Mouse (Mus musculus) heart, embryonic 14.5 days (tissue): ENCODE data around the gene Immp2l. TPM values are rescaled to one million over a fixed set of nuclear protein-coding genes. Genes with fewer than 3 reads are reported as not detected.

ENCODE experiments used
- ATAC-seq: fragments of 200-750 bp; cut with Nextera tagmentation; 2 replicates; pipeline ENCODE4 v1.8.0; 2017; ENCODE audit warnings: low read depth, moderate TSS enrichment; ENCODE audit not compliant: insufficient number of reproducible peaks, insufficient read depth, low FRiP score
- H3K27ac ChIP-seq, 2 experiments: fragments of 200-500 bp in 1 of 2; fragments of 300-500 bp in 1 of 2; sonication (generic) in 1 of 2; replicated peaks in 1 of 2; 2 replicates each; pipeline ENCODE4 v1.5.1; 2012 to 2014; ENCODE audit warnings: low read depth in 2 of 2, low read length in 2 of 2, control low read depth in 1 of 2, mild to moderate bottlenecking in 1 of 2, mixed read lengths in 1 of 2; ENCODE audit not compliant: control insufficient read depth in 1 of 2, insufficient read depth in 1 of 2
- H3K27me3 ChIP-seq: fragments of 300-500 bp; sonication (generic); 2 replicates; pipeline ENCODE4 v1.6.1; 2014; ENCODE audit warnings: mild to moderate bottlenecking, low read length, control low read depth; ENCODE audit not compliant: control insufficient read depth, insufficient read depth
- H3K36me3 ChIP-seq: fragments of 300-500 bp; sonication (generic); 2 replicates; pipeline ENCODE4 v1.6.1; 2014; ENCODE audit warnings: mild to moderate bottlenecking, control low read depth, low read length, mixed read lengths; ENCODE audit not compliant: control insufficient read depth, insufficient read depth
- H3K4me1 ChIP-seq, 2 experiments: fragments of 200-500 bp in 1 of 2; fragments of 300-500 bp in 1 of 2; sonication (generic) in 1 of 2; 2 replicates each; pipeline ENCODE4 v1.6.1; 2012 to 2014; ENCODE audit warnings: low read length in 2 of 2, control low read depth in 1 of 2, mixed read lengths in 1 of 2; ENCODE audit not compliant: control insufficient read depth in 2 of 2, insufficient read depth in 2 of 2
- H3K4me2 ChIP-seq: fragments of 300-500 bp; sonication (generic); 2 replicates; pipeline ENCODE4 v1.6.1; 2014; ENCODE audit warnings: mild to moderate bottlenecking, low read length
- H3K4me3 ChIP-seq, 2 experiments: fragments of 200-500 bp in 1 of 2; fragments of 300-500 bp in 1 of 2; sonication (generic) in 1 of 2; 2 replicates each; pipeline ENCODE4 v1.5.1; 2012 to 2014; ENCODE audit warnings: low read length in 2 of 2, mild to moderate bottlenecking in 2 of 2, control low read depth in 1 of 2, low read depth in 1 of 2, moderate library complexity in 1 of 2; ENCODE audit not compliant: control insufficient read depth in 1 of 2, insufficient read depth in 1 of 2
- H3K9ac ChIP-seq: fragments of 300-500 bp; sonication (generic); 2 replicates; pipeline ENCODE4 v1.6.1; 2014; ENCODE audit warnings: mild to moderate bottlenecking, low read length
- H3K9me3 ChIP-seq: fragments of 300-500 bp; sonication (generic); 2 replicates; pipeline ENCODE4 v1.6.1; 2016; ENCODE audit warnings: low read length, control low read depth; ENCODE audit not compliant: control insufficient read depth
- WGBS: fragments of 180-500 bp; shearing (Covaris S2); extraction: QIAGEN DNeasy Blood & Tissue Kit; methylation state at CpG from one replicate; pipeline ENCODE4 v1.1.7; 2014; 5-methylcytosine and 5-hydroxymethylcytosine counted together
- polyA plus RNA-seq: library from polyadenylated mRNA; unstranded; fragments of >200 nt; fragmentation: Nextera tagmentation; extraction: Ambion mirVana; gene quantifications from 2 replicates; pipeline ENCODE4 v1.2.1, GENCODE M21; 2014

The Immp2l gene
- polyA plus RNA-seq, 1 experiment from 2014 or later: 11.4 TPM

DNA sequence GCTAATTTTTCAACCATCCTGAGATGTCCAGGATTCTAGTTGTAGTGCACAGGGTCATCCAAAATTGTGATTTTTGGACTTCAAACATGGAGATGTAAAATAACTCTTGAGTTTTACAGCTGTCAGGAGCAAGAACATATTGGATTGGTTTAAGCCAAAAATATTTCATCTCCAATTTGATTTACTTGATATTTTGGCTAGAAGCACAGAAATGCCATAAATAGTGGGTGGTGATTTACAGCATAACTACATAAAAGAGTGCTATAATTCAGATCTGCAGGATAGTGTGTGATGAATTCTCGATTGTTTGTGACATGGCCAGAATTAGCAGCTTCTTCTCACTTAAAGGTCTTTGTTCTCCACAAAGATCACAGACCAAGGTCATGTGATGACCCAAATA is 884.1 kb downstream of the Immp2l start:
- no peaks in the 10 kb centered on the region for H3K9me3 ChIP-seq
- H3K36me3 ChIP-seq: no peaks in the 10 kb centered on the region
- no peak overlapping the region for H3K9ac ChIP-seq
- no peaks in the 10 kb centered on the region for H3K4me1 ChIP-seq
- no peak overlapping the region for H3K27ac ChIP-seq
- WGBS: 67% methylated on average over 1 of the region's 1 CpGs
- no peak overlapping the region for H3K4me3 ChIP-seq
- no peak for ATAC-seq
- H3K27me3 ChIP-seq: no peaks in the 10 kb centered on the region
- no peak overlapping the region for H3K4me2 ChIP-seq

DNA sequence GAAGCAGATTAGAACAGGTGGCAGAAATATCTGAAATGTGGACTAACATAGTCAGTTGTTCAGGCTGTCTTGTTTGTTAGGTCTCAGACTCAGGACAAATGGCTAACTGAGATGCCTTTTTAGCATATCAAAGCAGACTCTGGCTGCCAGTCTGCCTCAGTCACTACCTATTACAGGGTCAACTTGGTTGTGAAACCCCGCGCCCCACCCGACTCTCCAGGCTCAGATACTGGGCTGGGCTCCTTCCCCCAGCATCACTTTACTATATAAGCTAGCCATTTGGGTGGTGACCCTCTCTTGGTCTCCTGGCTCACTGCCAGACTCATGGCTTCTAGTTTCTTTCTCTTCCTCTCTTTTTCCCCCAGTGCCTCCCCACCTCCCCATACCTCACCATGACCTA is 887.7 kb downstream of the Immp2l start:
- Histone ChIP-seq H3K9me3 (no peaks in the 10 kb centered on the region), H3K4me3 (no peak overlapping the region), H3K36me3 (no peaks in the 10 kb centered on the region), H3K4me2 (no peak overlapping the region), H3K27ac (no peak overlapping the region), H3K4me1 (no peaks in the 10 kb centered on the region), H3K9ac (no peak overlapping the region), H3K27me3 (no peaks in the 10 kb centered on the region)
- 86% methylated on average over 3 of the region's 3 CpGs for WGBS
- ATAC-seq: no peak

DNA sequence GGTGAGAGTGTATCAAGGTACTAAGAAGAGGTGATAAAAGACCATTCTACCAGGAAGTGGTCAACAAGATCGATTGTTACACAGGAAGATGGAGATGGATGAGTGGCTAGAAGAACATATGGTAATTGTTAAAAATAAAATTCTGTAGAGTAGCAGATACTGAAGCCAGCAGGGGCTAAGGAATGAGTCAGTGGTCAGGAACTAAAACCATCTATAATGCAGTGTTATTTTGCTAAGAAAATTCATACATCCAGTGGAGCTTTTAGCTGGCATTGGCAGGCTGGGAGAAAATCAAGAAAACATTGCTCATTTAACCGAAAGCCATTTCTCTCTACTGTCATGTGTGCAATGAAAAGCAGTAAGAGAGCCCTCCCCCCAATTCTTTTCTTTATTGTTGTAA is 913.9 kb downstream of the Immp2l start:
- Histone ChIP-seq H3K9me3 (no peaks in the 10 kb centered on the region), H3K4me1 (no peaks in the 10 kb centered on the region), H3K9ac (no peak overlapping the region), H3K4me3 (no peak overlapping the region), H3K4me2 (no peak overlapping the region), H3K27me3 (no peaks in the 10 kb centered on the region), H3K36me3 (no peaks in the 10 kb centered on the region), H3K27ac (no peak overlapping the region)
- 79% methylated on average over 2 of the region's 2 CpGs for WGBS
- no peak for ATAC-seq

DNA sequence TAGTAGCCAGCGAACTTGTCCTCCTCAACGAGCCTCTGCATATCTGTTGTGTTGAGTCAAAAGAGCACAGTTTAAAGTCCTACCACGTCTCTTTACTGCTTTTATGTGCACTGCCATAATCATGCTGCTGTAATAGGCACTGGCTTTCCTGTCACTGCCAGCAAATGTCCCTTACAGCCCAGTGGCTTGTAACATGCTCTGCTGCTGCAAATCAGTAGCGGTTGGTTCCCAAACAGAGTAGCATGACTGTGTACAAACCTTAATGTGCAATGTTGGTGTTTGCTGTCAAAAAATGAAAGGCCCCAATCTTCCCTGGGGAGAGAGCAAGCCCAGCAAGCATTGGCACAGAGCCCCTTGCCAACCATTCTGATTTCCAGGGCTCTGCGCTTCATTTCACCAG is 918.0 kb downstream of the Immp2l start:
- H3K27ac ChIP-seq: no peak overlapping the region
- H3K36me3 ChIP-seq: no peaks in the 10 kb centered on the region
- H3K9ac ChIP-seq: no peak overlapping the region
- no peak for ATAC-seq
- H3K9me3 ChIP-seq: no peaks in the 10 kb centered on the region
- no peak overlapping the region for H3K4me3 ChIP-seq
- H3K4me2 ChIP-seq: no peak overlapping the region
- WGBS: 79% methylated on average over 5 of the region's 5 CpGs
- no peaks in the 10 kb centered on the region for H3K4me1 ChIP-seq
- H3K27me3 ChIP-seq: no peaks in the 10 kb centered on the region

DNA sequence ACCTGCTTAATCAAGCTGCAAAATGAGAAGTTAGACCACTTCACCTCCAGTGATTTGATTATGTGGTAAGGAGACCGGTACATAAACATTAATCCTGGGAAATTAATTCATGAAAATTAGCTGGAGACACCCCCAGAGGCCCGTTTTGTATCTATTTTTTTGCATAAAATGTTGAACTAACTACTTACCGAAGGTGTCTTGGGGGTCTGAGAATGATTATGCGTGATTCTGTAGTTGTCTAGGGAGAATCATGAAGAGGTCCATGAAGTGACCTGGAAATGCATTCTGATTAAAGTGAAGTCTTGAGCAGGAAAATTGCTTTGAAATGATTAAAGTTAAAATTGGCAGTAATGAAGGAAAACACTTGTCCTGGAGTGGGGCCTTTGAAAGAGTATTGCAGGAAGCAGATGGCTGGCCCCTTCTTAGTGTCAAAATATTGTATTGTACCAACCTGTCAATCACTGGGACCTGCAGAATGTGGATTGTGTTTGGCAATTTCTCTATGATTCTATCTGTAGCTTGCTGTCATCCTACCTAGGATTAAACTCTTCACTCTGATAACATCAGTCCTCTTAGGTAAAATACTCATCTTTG is 920.3 kb downstream of the Immp2l start:
- H3K27ac ChIP-seq: no peak overlapping the region
- H3K9me3 ChIP-seq: no peaks in the 10 kb centered on the region
- no peak for ATAC-seq
- H3K36me3 ChIP-seq: no peaks in the 10 kb centered on the region
- 70% methylated on average over 4 of the region's 4 CpGs for WGBS
- no peaks in the 10 kb centered on the region for H3K27me3 ChIP-seq
- no peaks in the 10 kb centered on the region for H3K4me1 ChIP-seq
- H3K4me2 ChIP-seq: no peak overlapping the region
- H3K9ac ChIP-seq: no peak overlapping the region
- H3K4me3 ChIP-seq: no peak overlapping the region

DNA sequence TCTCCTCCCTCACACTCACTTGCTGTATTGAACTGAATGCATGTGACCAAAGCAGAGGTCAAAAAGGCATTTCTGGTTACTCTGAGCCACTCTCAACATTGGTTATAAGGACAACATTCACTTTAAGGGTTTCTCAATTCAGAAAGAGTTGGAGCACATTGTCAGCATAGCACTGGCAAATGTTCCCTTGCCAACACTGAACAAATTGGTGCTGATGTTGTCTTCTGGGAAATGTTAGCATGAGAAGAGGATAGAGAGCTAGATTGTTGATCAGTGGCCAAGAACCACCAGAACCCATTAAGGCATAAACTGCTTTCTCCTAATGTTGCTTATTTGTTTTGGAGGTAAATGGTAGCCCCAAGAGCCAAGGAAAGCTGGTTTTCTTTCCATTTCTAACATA is 922.6 kb downstream of the Immp2l start:
- ATAC-seq: no peak
- Histone ChIP-seq H3K9ac (no peak overlapping the region), H3K36me3 (no peaks in the 10 kb centered on the region)

DNA sequence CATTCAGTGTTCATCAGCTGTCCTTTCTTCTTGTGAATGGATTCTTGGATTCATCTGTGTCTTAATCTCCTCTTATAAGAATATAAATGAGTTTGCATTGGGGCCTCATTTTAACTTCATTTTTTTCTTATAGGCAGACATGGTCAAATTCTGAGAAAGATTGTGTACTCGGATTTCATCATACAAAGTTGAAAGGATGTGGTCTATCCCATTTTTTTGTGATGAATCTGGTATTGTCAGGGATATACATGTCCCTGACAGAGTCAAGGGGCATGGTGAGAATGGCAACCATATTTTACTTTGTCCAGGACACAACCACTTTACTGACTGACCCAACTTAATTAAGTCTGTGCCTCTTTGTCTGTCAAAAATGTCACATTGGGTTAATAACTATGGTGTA is 925.5 kb downstream of the Immp2l start:
- WGBS: 72% methylated on average over 1 of the region's 1 CpGs

More for the DNA sequence above, 922.6 kb downstream of the Immp2l start:
- Histone ChIP-seq H3K9me3 (no peaks in the 10 kb centered on the region), H3K27me3 (no peaks in the 10 kb centered on the region), H3K4me3 (no peak overlapping the region), H3K4me1 (no peaks in the 10 kb centered on the region), H3K4me2 (no peak overlapping the region), H3K27ac (no peak overlapping the region)

DNA sequence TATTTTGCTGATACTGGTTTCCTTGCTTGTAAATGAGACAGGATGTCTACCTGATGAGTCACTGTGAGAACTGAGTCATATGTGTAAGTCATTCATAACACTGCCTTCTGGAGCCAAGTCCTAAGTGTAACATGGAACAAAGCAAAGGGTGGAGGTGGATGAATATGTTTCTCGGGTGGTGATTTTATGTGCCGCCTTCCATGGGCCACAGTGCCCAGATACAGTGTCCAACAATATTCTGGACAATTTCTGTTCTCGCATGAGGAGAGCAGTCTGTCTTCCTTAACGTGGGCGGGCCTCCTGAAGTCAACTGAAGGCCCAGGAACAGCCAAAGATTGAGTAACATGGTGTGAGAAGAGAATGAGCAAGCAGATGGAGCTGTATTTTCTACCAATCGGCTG is 926.0 kb downstream of the Immp2l start:
- Histone ChIP-seq H3K4me1 (no peaks in the 10 kb centered on the region), H3K27ac (no peak overlapping the region), H3K9ac (no peak overlapping the region), H3K36me3 (no peaks in the 10 kb centered on the region), H3K4me3 (no peak overlapping the region), H3K4me2 (no peak overlapping the region), H3K9me3 (no peaks in the 10 kb centered on the region), H3K27me3 (no peaks in the 10 kb centered on the region)
- ATAC-seq: no peak
- WGBS: 80% methylated on average over 6 of the region's 6 CpGs

More for the DNA sequence above, 925.5 kb downstream of the Immp2l start:
- H3K4me2 ChIP-seq: no peak overlapping the region
- H3K4me1 ChIP-seq: no peaks in the 10 kb centered on the region
- no peak overlapping the region for H3K27ac ChIP-seq
- H3K4me3 ChIP-seq: no peak overlapping the region
- no peak for ATAC-seq
- no peaks in the 10 kb centered on the region for H3K9me3 ChIP-seq
- H3K27me3 ChIP-seq: no peaks in the 10 kb centered on the region
- H3K36me3 ChIP-seq: no peaks in the 10 kb centered on the region
- H3K9ac ChIP-seq: no peak overlapping the region
